Mouse (Mus musculus) spleen, adult 2 months (tissue): ENCODE measurements around the gene Golga2. TPM values are rescaled to one million over a fixed set of nuclear protein-coding genes. Genes with fewer than 3 reads are reported as not detected.

Source experiments
- DNase-seq, 2 experiments: peaks; one replicate each; pipeline versions ENCODE4 v3.0.0 to v3.0.0-alpha.2; 2012 to 2021; ENCODE audit warnings: low spot score in 2 of 2, low read depth in 1 of 2
- H3K27ac ChIP-seq: fragments of 200-500 bp; 2 replicates; pipeline ENCODE4 v1.5.1; 2012; ENCODE audit warnings: low read length, inconsistent platforms; ENCODE audit not compliant: insufficient read depth
- H3K27me3 ChIP-seq: fragments of 200-500 bp; 2 replicates; pipeline ENCODE4 v1.6.1; 2012; ENCODE audit warnings: mild to moderate bottlenecking, moderate library complexity, low read length, inconsistent platforms; ENCODE audit not compliant: control insufficient read depth, insufficient read depth
- H3K36me3 ChIP-seq: fragments of 200-500 bp; 2 replicates; pipeline ENCODE4 v1.6.1; 2012; ENCODE audit warnings: mild to moderate bottlenecking, low read length, inconsistent platforms; ENCODE audit not compliant: control insufficient read depth, insufficient read depth
- H3K4me1 ChIP-seq: fragments of 200-500 bp; 2 replicates; pipeline ENCODE4 v1.6.1; 2011; ENCODE audit warnings: inconsistent platforms; ENCODE audit not compliant: control insufficient read depth, insufficient read depth, insufficient read length
- H3K4me3 ChIP-seq: fragments of 200-500 bp; 2 replicates; pipeline ENCODE4 v1.5.1; 2011; ENCODE audit warnings: mild to moderate bottlenecking, inconsistent platforms; ENCODE audit not compliant: insufficient read depth, insufficient read length; ENCODE audit errors: extremely low read depth
- CTCF ChIP-seq: fragments of 200-500 bp; IDR thresholded peaks from 2 replicates; pipeline ENCODE4 v1.5.1; 2011; ENCODE audit warnings: mild to moderate bottlenecking, inconsistent platforms; ENCODE audit not compliant: insufficient read depth, insufficient read length, insufficient replicate concordance; ENCODE audit errors: extremely low read depth
- POLR2A ChIP-seq: fragments of 200-500 bp; IDR thresholded peaks from 2 replicates; pipeline ENCODE4 v1.6.1; 2011; ENCODE audit warnings: low read depth, low read length, inconsistent platforms
- WGBS: fragments of 180-500 bp; shearing (Covaris S2); methylation state at CpG from one replicate; pipeline ENCODE4 v1.1.7; 2018; 5-methylcytosine and 5-hydroxymethylcytosine counted together
- polyA plus RNA-seq: library from polyadenylated mRNA; depleted of rRNA; stranded (reverse); fragments of >200 nt; gene quantifications from 2 replicates; pipeline ENCODE4 v1.2.3, GENCODE M21; 2012

The Golga2 gene
- polyA plus RNA-seq, 1 experiment: 21.4 TPM

GRCm38 (mm10) chr2:32248377-32249361 lies 38.5 kb upstream of the Golga2 start:
- no peak for DNase-seq
- H3K4me3 ChIP-seq: no peak overlapping the region
- H3K4me1 ChIP-seq: no peaks in the 10 kb centered on the region
- no peak for TF ChIP-seq CTCF
- no peak for TF ChIP-seq POLR2A
- H3K27me3 ChIP-seq: no peaks in the 10 kb centered on the region
- WGBS: 81% methylated on average over 10 of the region's 10 CpGs
- no peak overlapping the region for H3K27ac ChIP-seq
- peaks cover 18% of the 10 kb centered on the region; the same call in 1 of the 2 replicates for H3K36me3 ChIP-seq

GRCm38 (mm10) chr2:32251791-32252527 lies 35.2 kb upstream of the Golga2 start:
- Histone ChIP-seq H3K4me1 (no peaks in the 10 kb centered on the region), H3K27me3 (no peaks in the 10 kb centered on the region), H3K36me3 (peaks cover 30% of the 10 kb centered on the region), H3K4me3 (no peak overlapping the region), H3K27ac (no peak overlapping the region)
- WGBS: 89% methylated on average over 12 of the region's 12 CpGs
- TF ChIP-seq POLR2A: no peak
- no peak for TF ChIP-seq CTCF
- no peak for DNase-seq

GRCm38 (mm10) chr2:32252658-32253057 lies 34.5 kb upstream of the Golga2 start:
- WGBS: 94% methylated on average over 5 of the region's 5 CpGs
- Histone ChIP-seq H3K36me3 (peaks cover 30% of the 10 kb centered on the region), H3K4me1 (no peaks in the 10 kb centered on the region), H3K4me3 (no peak overlapping the region), H3K27ac (no peak overlapping the region), H3K27me3 (no peaks in the 10 kb centered on the region)
- no peak for TF ChIP-seq POLR2A
- no peak for DNase-seq

DNA sequence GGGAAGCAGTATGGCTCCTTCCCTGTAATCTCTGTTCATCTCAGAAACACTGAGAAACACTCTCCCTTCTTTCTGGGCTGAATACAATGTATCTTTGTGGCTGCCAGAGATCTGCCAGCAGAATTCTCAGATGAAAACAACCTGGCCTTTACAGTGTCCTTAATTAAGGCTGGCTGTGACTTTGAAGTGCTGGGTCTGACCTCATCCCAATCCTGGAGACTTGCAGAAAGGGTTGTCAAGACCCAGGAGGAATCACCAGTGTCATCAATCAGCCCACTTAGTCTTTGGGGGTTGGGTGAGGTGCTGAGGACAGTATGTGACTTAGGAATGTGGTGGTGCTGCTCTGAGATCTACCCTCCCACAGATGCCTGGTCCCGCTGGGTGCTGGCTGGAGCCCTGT lies 33.8 kb upstream of the Golga2 start:
- H3K27ac ChIP-seq: no peak overlapping the region
- no peak for DNase-seq
- no peaks in the 10 kb centered on the region for H3K4me1 ChIP-seq
- no peaks in the 10 kb centered on the region for H3K27me3 ChIP-seq
- TF ChIP-seq CTCF: no peak
- no peak for TF ChIP-seq POLR2A
- 94% methylated on average over 1 of the region's 1 CpGs for WGBS
- no peak overlapping the region for H3K4me3 ChIP-seq
- peaks cover 32% of the 10 kb centered on the region for H3K36me3 ChIP-seq

DNA sequence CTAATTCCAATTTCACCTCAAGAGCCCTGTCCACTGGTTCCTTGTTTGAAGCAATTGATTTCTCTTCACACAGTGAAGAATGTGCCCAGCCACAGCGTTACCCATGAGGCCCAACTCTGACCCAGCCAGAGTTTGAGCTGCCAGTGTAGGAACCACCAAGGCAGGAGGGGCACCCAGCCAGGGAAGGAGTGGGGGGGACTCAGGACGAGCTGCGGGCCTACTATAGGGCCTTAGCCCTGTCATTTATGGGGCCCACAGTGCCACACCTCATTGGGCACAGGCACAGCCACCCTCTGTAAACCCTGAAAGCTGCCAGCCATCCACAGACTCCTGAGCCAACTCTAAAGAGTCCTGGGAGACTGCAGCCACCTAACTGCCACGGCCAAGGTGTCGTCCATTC lies 32.6 kb upstream of the Golga2 start:
- Histone ChIP-seq H3K4me1 (peaks cover 6% of the 10 kb centered on the region; the same call in 1 of the 2 replicates), H3K4me3 (no peak overlapping the region), H3K27me3 (no peaks in the 10 kb centered on the region), H3K27ac (no peak overlapping the region), H3K36me3 (peaks cover 32% of the 10 kb centered on the region)
- TF ChIP-seq POLR2A (no peak), CTCF (no peak)
- 91% methylated on average over 5 of the region's 5 CpGs for WGBS
- no peak for DNase-seq

GRCm38 (mm10) chr2:32256273-32256672 lies 30.9 kb upstream of the Golga2 start:
- Histone ChIP-seq H3K27ac (no peak overlapping the region), H3K4me1 (peaks cover 6% of the 10 kb centered on the region; the same call in 1 of the 2 replicates), H3K36me3 (peaks cover 28% of the 10 kb centered on the region), H3K27me3 (no peaks in the 10 kb centered on the region), H3K4me3 (no peak overlapping the region)
- no peak for TF ChIP-seq POLR2A
- no peak for TF ChIP-seq CTCF
- WGBS: 92% methylated on average over 11 of the region's 11 CpGs
- DNase-seq: no peak
